Mouse (Mus musculus) ES-E14 (cell line): ENCODE data around the gene Ly6g6c.

Experiments used
- CHD2 ChIP-seq: IDR thresholded peaks from 2 replicates; pipeline ENCODE4 v1.6.1; 2014; ENCODE audit warnings: mild to moderate bottlenecking, low read depth, low read length, inconsistent platforms
- MAFK ChIP-seq: IDR thresholded peaks from 2 replicates; pipeline ENCODE4 v1.6.1; 2014; ENCODE audit warnings: mild to moderate bottlenecking, low read depth, low read length, inconsistent platforms; ENCODE audit not compliant: insufficient read depth
- ZNF384 ChIP-seq: IDR thresholded peaks from 2 replicates; pipeline ENCODE4 v1.6.1; 2012; ENCODE audit warnings: low read depth, low read length, inconsistent platforms

GRCm38 (mm10) chr17:35034896-35035295 is 30.3 kb upstream of the Ly6g6c start:
- TF ChIP-seq MAFK (no peak), ZNF384 (no peak), CHD2 (no peak)
